Mouse (Mus musculus) left cerebral cortex, adult 2 months (tissue): ENCODE results near the gene Sdc4. TPM values are rescaled to one million over a fixed set of nuclear protein-coding genes. Genes with fewer than 3 reads are reported as not detected.

Experiments used
- DNase-seq, 2 experiments: peaks; one replicate each; pipeline ENCODE4 v3.0.0; 2021 to 2022; ENCODE audit warnings: low spot score in 2 of 2, mixed read lengths in 1 of 2; ENCODE audit errors: extremely low spot score in 1 of 2
- H3K27ac ChIP-seq: fragments of 200-600 bp; 2 replicates; pipeline ENCODE4 v1.8.1; 2022
- H3K4me3 ChIP-seq: fragments of 200-600 bp; 2 replicates; pipeline ENCODE4 v1.8.1; 2022
- CTCF ChIP-seq: fragments of 200-600 bp; IDR thresholded peaks from 2 replicates; pipeline ENCODE4 v1.8.1; 2022; ENCODE audit warnings: antibody characterized with exemption, mild to moderate bottlenecking, moderate library complexity
- intact Hi-C: fragments of 180-260 bp; cut with DNase I; formaldehyde crosslinking; loops from one replicate; pipeline ENCODE4 v1.15.1; 2025
- total RNA-seq, 2 experiments: library from RNA; stranded (reverse); gene quantifications; 2 replicates each; pipeline ENCODE4 v1.2.3; 2021

Gene Sdc4
- total RNA-seq, 2 experiments from 2014 or later = 78.7 to 93.2 TPM

DNA sequence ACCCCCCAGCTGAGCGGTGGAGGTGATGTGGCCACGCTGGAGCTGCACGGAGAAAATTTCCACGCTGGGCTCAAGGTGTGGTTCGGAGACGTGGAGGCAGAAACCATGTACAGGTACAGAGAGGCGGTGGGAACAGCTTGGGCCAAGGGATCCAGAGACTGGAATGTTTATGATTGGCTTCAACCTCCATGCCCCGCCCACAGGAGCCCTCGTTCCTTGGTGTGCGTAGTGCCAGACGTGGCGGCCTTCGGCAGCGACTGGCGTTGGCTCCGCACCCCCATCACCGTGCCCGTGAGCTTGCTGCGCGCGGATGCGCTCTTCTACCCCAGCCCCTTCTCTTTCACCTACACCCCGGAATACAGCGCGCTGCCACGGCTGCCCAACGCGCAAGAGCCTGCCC, 29.5 kb downstream of the Sdc4 start:
- H3K27ac ChIP-seq = no peak overlapping the region
- no peak overlapping the region for H3K4me3 ChIP-seq
- no peak for DNase-seq
- no peak for TF ChIP-seq CTCF
- intact Hi-C loops = loop anchor here (10.0 kb wide), 1 partner anchor 311 kb away; no protein-coding TSS in a partner anchor

DNA sequence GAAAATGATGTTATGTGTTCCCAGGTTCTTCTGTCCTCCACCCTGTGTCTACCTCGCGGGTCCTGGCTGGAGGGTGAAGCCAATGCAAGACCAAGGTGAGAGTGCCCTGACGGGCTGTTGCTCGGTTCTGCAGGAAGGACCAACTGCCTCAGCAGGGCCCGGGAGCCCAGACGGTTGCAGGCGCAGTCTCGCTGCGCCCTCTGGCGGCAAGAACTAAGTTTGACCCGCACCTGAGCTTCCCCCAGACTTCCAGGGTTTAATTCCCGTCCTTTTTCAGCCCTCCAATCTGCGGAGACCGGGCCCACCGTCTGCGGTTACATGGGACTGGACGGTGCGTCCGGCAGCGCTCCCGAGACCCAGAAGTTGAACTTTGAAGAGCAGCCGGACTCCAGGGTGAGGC, 36.0 kb downstream of the Sdc4 start:
- H3K4me3 ChIP-seq = no peak overlapping the region
- intact Hi-C loops = loop anchor here (1.0 to 2.0 kb wide), 2 partner anchors 271 to 304 kb away; no protein-coding TSS in a partner anchor
- peak; percentile 70 to 76 for DNase-seq
- peak; percentile 89 for TF ChIP-seq CTCF
- H3K27ac ChIP-seq = no peak overlapping the region

DNA sequence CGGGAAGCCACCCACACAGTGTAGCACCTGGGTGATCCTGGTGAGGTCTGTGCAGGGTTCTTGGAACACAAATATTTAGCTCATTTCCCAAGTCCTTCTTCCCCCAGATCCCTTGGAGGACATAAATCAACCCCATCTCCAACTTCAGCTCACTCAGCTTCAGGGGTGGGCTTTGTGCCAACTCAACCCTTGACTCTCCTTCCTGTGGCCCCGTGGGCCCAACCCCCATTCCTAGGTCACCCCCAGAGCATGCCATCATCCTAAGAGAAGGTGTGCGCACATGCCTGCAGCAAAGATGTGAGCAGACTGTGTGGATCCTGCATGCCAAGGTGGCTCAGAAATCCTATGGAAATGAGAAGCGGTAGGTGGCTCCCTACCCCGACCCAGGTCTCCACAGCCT, 38.2 kb downstream of the Sdc4 start:
- intact Hi-C loops = no loop called here
- TF ChIP-seq CTCF = no peak
- Histone ChIP-seq H3K27ac (no peak overlapping the region), H3K4me3 (no peak overlapping the region)
- no peak for DNase-seq

DNA sequence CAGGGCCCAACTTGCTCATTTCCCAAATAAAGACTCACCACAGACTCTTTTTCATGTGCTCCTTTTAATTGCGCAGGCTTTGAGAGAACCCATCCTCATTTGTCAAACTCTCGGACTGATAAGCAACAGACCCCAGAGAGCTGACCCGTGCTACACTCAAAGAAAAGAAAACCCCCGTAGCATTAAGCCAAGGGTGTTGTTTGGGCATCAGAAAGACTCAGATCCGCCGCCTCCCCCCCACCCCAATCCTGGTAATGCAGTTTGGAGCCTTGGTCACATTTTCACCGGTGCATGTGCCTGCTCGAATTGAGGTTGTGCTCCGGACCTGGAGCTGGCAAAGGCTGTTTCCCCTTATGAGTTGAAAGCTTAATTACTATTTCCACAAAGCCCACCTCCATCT, 38.6 kb downstream of the Sdc4 start, which contains the start of gene Matn4:
Gene Matn4, minus strand, starts transcription at position 101 of the 400 bp plus-strand sequence.
- TF ChIP-seq CTCF = no peak
- no peak for DNase-seq
- H3K27ac ChIP-seq = no peak within 1 kb of the TSS
- H3K4me3 ChIP-seq = peak within 1 kb of the TSS; percentile 37
- intact Hi-C loops = no loop called here

DNA sequence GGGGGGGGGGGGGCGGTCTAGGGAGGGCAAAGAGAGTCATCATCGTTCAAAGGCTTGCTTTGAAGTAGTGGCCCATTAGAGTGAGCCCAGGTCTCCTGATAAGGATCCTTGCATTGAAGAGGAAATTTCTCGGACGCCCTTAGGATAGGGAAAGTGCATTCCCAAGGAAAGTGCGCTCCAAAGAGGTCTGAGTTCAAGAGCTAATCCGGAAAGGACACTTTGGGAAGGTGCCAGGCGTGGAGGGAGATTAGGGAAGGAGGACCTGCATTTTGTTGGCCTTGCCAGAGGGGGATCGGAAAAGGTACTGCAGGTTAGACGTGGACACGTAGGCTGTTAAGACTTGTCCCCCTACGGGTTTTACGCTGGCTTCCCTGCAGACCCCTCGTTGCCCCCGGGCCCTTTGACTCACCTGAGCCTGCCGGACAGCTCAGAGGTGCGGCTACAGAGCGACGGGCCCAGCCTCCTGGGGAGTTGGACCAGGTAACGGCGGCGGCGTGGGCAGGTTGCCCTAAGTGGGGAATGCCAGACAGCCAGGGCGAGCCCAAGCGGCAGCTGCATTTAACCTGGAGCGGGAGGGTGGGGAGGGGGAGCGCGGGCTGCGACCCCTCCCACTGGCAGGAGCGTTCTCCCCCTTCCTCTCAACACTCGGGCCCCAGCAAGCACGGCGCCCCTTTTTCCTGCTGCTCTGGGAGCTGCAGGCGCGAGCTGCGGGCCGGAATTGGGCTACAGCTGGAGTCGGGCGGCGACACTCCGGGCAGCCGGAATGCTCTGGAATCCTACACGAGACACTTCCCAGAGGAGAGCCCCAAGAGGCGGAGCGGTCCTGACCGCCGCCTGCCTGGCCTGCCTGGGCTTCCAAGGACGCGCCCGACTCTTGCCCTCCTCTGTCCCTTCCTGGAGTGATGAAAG, 39.4 kb downstream of the Sdc4 start:
- peak overlapping the region; percentile 37 for H3K4me3 ChIP-seq
- intact Hi-C loops = no loop called here
- no peak for DNase-seq
- no peak overlapping the region for H3K27ac ChIP-seq
- TF ChIP-seq CTCF = no peak

DNA sequence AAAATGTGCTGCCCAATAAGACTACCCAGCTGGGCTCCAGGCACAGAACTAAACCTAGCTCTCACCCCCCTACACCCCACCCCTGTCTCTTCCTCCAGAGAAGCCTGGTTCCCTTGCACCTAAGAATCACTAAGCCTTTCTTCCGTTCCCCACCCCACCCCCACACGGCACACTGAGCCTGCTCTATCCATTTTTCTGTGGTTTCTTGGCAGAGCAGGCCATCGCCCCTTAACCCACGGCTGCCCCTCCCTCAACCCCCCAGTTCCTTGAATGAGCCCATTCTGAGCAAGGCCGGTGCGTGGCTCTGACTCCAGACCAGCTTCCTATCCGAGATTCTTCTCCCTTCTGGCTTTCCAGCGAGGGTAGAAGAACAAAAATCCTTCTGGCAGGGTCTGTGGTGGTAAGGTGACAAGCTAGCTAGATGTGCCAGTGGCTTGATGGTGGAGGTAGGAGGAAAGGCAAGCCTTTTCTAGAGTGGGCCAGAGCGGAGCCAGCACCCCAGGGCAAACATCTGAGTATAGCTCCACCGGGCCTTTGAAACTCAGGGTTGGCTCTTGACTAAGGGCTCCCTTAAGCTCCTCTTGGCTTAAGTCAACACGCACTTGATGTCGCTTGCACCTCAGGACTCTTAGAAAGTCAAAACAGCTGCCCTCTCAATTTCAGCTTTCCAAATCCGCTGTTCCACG, 40.1 kb downstream of the Sdc4 start:
- intact Hi-C loops = no loop called here
- H3K4me3 ChIP-seq = no peak overlapping the region

DNA sequence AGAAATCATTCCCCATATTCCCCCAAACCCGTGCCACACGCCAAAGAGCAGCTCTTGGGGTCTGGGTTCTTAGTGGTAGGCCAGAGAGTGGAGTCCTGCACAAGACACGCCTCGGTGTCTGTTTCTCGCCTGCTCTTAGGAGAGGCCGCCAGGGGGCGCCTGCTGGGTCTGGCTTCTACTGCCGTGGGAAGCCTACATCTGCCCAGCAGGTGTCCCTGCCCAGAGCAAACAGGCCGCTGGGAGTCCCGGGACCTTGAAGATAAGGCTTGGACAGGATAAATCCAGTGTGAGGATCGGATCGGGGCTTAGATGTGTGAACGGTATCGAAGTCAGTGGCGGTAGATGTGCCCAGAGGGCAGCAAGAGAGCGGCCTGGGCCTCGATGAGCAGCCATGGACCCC, 40.8 kb downstream of the Sdc4 start, which contains the start of gene Rbpjl:
Gene Rbpjl, plus strand, starts transcription at position 236 of the 400 bp plus-strand sequence.
- intact Hi-C loops = no loop called here
- TF ChIP-seq CTCF = peak; percentile 94
- Histone ChIP-seq H3K27ac (no peak within 1 kb of the TSS), H3K4me3 (no peak within 1 kb of the TSS)
- DNase-seq = peak; percentile 58 to 70

More for the DNA sequence above, 40.1 kb downstream of the Sdc4 start:
- DNase-seq = no peak
- no peak overlapping the region for H3K27ac ChIP-seq
- no peak for TF ChIP-seq CTCF

DNA sequence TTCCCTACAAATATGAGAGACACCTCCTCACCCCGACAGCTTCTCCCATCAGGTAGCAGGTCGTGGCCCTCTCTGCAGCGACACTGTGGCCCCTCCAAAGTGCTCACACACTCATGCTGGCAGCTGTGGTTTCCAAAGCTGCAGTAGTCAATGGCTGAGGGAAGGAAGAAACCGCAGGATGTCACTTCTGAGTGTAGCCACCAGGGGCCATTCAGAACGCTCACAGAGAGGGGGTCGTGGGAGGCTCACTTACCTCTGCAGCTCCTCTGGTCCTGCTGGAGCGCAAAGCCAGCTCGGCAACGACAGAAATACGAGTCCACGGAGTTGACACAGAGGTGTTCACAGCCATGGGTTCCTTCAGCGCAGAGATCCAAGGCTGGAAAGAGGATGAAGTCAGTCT, 46.8 kb downstream of the Sdc4 start:
- no peak; the same call in 1 of the 2 replicates for TF ChIP-seq CTCF
- no peak for DNase-seq
- H3K4me3 ChIP-seq = no peak overlapping the region
- intact Hi-C loops = no loop called here
- H3K27ac ChIP-seq = no peak overlapping the region

DNA sequence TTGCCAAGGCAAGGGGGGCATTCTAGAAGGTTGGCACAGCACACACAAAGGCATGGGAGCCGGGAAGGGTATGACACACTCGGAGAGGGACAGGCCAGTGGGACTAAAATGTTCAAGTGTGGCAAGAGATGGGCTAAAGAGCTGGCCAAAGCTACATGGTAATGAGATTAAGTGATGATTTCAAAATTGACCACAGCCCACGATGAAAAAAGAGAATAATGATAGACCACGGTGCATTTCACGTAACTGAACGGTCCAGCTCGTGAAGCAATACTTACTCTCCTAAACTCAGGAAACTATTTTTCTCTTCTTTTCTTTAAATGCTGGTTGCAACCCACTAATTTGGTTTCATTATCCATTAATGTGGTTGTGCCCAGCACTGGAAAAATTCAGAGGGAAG, 47.6 kb downstream of the Sdc4 start:
- no peak overlapping the region for H3K27ac ChIP-seq
- no peak overlapping the region for H3K4me3 ChIP-seq
- no peak for DNase-seq
- no peak for TF ChIP-seq CTCF
- intact Hi-C loops = no loop called here

DNA sequence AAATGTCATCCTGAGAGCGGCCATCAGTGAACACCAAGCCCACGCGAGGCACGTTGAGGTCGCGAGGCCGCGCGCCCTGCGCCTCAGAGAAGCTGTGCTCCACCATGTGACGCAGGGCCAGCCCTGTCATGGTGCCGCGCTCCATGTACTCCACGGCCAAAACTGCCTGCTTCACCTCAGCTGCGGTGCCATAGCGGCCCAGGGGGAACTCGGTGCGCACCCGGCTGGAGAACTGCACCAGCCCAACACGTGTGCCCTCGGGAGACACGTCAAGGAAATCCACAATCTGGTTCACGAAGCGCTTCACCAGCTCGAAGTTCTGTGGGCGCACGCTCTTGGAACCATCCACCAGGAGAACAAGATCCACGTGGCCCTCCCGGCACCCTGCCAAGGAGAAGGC, 50.6 kb downstream of the Sdc4 start:
- DNase-seq = no peak
- no peak overlapping the region for H3K27ac ChIP-seq
- no peak for TF ChIP-seq CTCF
- H3K4me3 ChIP-seq = no peak overlapping the region
- intact Hi-C loops = no loop called here

DNA sequence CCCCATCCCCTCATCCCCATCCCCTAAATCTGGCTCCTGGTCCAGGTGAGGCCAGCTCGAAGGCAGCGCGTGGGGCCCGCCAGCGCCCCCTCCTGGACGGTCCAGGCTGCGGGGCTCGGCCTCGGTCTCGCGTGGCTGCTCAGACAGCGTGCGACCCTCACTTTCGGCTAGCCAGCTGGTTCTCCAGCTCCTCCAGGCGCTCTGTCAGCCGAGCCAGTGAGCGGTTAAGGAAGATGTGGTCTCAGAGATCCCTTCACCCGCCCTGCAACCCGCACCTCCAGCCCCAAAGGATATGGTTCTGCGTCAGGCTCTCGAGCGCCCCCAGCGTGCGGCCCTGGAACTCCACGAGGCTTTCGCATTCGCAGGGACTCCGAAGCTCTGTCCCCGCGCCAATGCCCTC, 54.2 kb downstream of the Sdc4 start:
- Histone ChIP-seq H3K4me3 (peak overlapping the region; percentile 51), H3K27ac (peak overlapping the region; percentile 70)
- TF ChIP-seq CTCF = peak; percentile 85
- DNase-seq = peak; percentile 84 to 94
- intact Hi-C loops = loop anchor here (2.0 to 5.0 kb wide), 3 partner anchors 255 to 287 kb away; no protein-coding TSS in a partner anchor

DNA sequence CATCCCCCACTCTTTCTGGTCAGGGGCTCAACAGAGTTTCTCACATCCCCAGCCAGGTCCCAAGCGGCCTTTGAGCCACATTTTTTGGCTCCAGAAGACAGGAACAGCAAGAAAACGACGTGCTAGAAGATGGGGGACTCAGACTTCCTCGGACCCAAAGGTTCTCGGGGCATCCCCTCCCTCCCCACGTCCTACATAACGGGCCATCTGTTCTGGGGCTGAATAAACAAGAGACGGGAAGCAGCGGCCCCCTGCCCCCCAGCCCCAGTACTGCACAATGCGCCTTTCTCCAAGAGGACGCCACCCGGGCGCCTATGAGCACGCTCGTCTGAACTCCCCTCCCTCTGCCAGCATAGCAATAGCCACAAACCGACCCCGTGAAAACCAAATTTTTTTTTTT, 54.7 kb downstream of the Sdc4 start, which contains the start of gene Slpi:
Gene Slpi, minus strand, starts transcription at position 76 of the 400 bp plus-strand sequence.
- H3K4me3 ChIP-seq = peak within 1 kb of the TSS; percentile 51
- intact Hi-C loops = loop anchor here (2.0 to 5.0 kb wide), 3 partner anchors 254 to 287 kb away; no protein-coding TSS in a partner anchor
- DNase-seq = peak in 1 of 2 experiments; percentile 62
- no peak for TF ChIP-seq CTCF
- H3K27ac ChIP-seq = peak within 1 kb of the TSS; percentile 70
